Mouse (Mus musculus) C2C12 (cell line): ENCODE data around the gene Uso1.

Source experiments
- CEBPB ChIP-seq: IDR thresholded peaks from one replicate; pipeline ENCODE4 v1.6.1; 2011; ENCODE audit warnings: low read depth, mild to moderate bottlenecking, control low read depth, moderate library complexity
- CTCF ChIP-seq: IDR thresholded peaks from one replicate; pipeline ENCODE4 v1.5.1; 2011; ENCODE audit not compliant: control insufficient read depth, insufficient read depth, insufficient read length
- FOSL1 ChIP-seq: IDR thresholded peaks from one replicate; pipeline ENCODE4 v1.8.0; 2011; ENCODE audit warnings: mild to moderate bottlenecking, low read length; ENCODE audit not compliant: poor library complexity, insufficient read depth, severe bottlenecking
- MAX ChIP-seq: IDR thresholded peaks from one replicate; pipeline ENCODE4 v1.6.1; 2011; ENCODE audit warnings: mild to moderate bottlenecking, control low read depth
- MYOD1 ChIP-seq: IDR thresholded peaks from one replicate; pipeline ENCODE4 v1.6.1; 2011; ENCODE audit warnings: low read depth; ENCODE audit not compliant: control insufficient read depth, insufficient read length
- MYOG ChIP-seq: IDR thresholded peaks from one replicate; pipeline ENCODE4 v1.6.1; 2011; ENCODE audit not compliant: control insufficient read depth, insufficient read length; ENCODE audit errors: extremely low read depth
- USF1 ChIP-seq: IDR thresholded peaks from one replicate; pipeline ENCODE4 v1.6.1; 2011; ENCODE audit warnings: low read depth, mild to moderate bottlenecking, control low read depth, moderate library complexity

DNA sequence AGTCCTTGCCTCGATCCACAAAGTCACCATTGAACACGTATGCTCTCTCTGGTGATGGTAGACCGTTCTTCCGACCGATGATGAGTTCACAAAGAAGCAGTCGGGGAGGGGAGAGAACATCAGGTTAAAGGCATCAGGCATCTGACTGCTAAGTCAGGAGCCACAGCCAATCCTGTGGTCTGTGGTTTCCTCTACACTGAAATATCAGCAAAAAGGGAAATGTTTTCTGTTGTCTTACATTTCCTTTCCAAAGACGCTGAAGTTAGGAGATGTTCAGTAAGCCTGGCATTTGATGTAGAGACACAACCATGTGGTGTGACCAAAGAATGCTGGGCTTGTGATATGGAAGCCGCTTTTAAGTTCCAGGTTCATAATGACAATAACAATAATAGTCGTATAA, 107.7 kb downstream of the Uso1 start:
- TF ChIP-seq CTCF, result no peak
- TF ChIP-seq CEBPB, result no peak
- TF ChIP-seq MYOD1, result no peak
- no peak for TF ChIP-seq FOSL1
- TF ChIP-seq MYOG, result no peak
- TF ChIP-seq USF1, result no peak
- TF ChIP-seq MAX, result no peak
